Mouse (Mus musculus): ENCODE data around the gene Esr2.
"Not testable (repeated sequence)": the region's sequence is repeated elsewhere in the genome, so short reads cannot be mapped to it uniquely, and the experiment has no call there.

Gene Esr2

GRCm38 (mm10) chr12:76152389-76152788 is 24.7 kb downstream of the Esr2 start:
- not testable (repeated sequence) for DNase-seq

- no peak for DNase-seq
Measured at GRCm38 (mm10) chr12:76136701-76137100, 40.4 kb downstream of the Esr2 start.

- not testable (repeated sequence) for DNase-seq
Measured at GRCm38 (mm10) chr12:76133081-76133480, 44.0 kb downstream of the Esr2 start.

- DNase-seq, result peak in 1 of 2 experiments; percentile 37
Measured at GRCm38 (mm10) chr12:76132591-76132990, 44.5 kb downstream of the Esr2 start.

- no peak for DNase-seq
Measured at GRCm38 (mm10) chr12:76130891-76131290, 46.2 kb downstream of the Esr2 start.

- DNase-seq, result no peak
Measured at GRCm38 (mm10) chr12:76130281-76130680, 46.8 kb downstream of the Esr2 start.

- DNase-seq, result peak; percentile 14 to 22
Measured at GRCm38 (mm10) chr12:76128831-76129230, 48.2 kb downstream of the Esr2 start.

GRCm38 (mm10) chr12:76128306-76128705 is 48.8 kb downstream of the Esr2 start:
- DNase-seq, result no peak

GRCm38 (mm10) chr12:76123223-76123622 is 53.8 kb downstream of the Esr2 start:
- DNase-seq, result no peak

- peak in 1 of 2 experiments; percentile 28 for DNase-seq
Measured at GRCm38 (mm10) chr12:76117632-76118153, 59.4 kb downstream of the Esr2 start.

GRCm38 (mm10) chr12:76116577-76116976 is 60.5 kb downstream of the Esr2 start:
- DNase-seq, result no peak

- DNase-seq, result no peak
Measured at GRCm38 (mm10) chr12:76111046-76111445, 66.0 kb downstream of the Esr2 start.

- DNase-seq, result no peak
Measured at GRCm38 (mm10) chr12:76109646-76110405, 67.2 kb downstream of the Esr2 start.

GRCm38 (mm10) chr12:76104596-76105351 is 72.3 kb downstream of the Esr2 start:
- no peak for DNase-seq

GRCm38 (mm10) chr12:76102621-76103020 is 74.4 kb downstream of the Esr2 start:
- DNase-seq, result no peak

GRCm38 (mm10) chr12:76095117-76096035 is 81.7 kb downstream of the Esr2 start:
- peak; percentile 30 to 45 for DNase-seq

- DNase-seq, result no peak
Measured at GRCm38 (mm10) chr12:76093613-76094588, 83.2 kb downstream of the Esr2 start.

GRCm38 (mm10) chr12:76092789-76093466 is 84.1 kb downstream of the Esr2 start:
- DNase-seq, result no peak

- no peak for DNase-seq
Measured at GRCm38 (mm10) chr12:76087025-76087424, 90.0 kb downstream of the Esr2 start.

All from lung, adult 18-20 months (tissue).